Mouse (Mus musculus) embryo, embryonic 11.5 days (tissue): ENCODE data around the gene Vmn2r-ps159.
"Not testable (repeated sequence)": the region's sequence is repeated elsewhere in the genome, so short reads cannot be mapped to it uniquely, and the experiment has no call there.

Experiments
- DNase-seq: peaks from one replicate; pipeline ENCODE4 v3.0.0-alpha.2; 2012; ENCODE audit warnings: low read depth, low spot score

Vmn2r-ps159 gene

GRCm38 (mm10) chr4:156330803-156331202, at the start of gene Vmn2r-ps159:
Gene Vmn2r-ps159, plus strand, starts transcription at chr4:156331103.
- not testable (repeated sequence) for DNase-seq

GRCm38 (mm10) chr4:156341601-156342504, 10.9 kb downstream of the Vmn2r-ps159 start:
- DNase-seq = not testable (repeated sequence)

GRCm38 (mm10) chr4:156342569-156343325, 11.8 kb downstream of the Vmn2r-ps159 start:
- no peak for DNase-seq

GRCm38 (mm10) chr4:156343332-156343731, 12.4 kb downstream of the Vmn2r-ps159 start:
- DNase-seq = no peak

- DNase-seq = not testable (repeated sequence)
Observed at GRCm38 (mm10) chr4:156356756-156357437, 26.0 kb downstream of the Vmn2r-ps159 start.
